Mouse (Mus musculus) left cerebral cortex, postnatal 4 days (tissue): ENCODE measurements around the gene Olfr679. TPM values are rescaled to one million over a fixed set of nuclear protein-coding genes. Genes with fewer than 3 reads are reported as not detected.
A peak's percentile ranks its signal among the peaks of the same experiment; 100 is the strongest.
"Not testable (repeated sequence)": the region's sequence is repeated elsewhere in the genome, so short reads cannot be mapped to it uniquely, and the experiment has no call there.

Source experiments
- DNase-seq: peaks from one replicate; pipeline ENCODE4 v3.0.0-alpha.2; 2022
- intact Hi-C: fragments of 180-260 bp; cut with DNase I; formaldehyde crosslinking; loops from one replicate; pipeline ENCODE4 v1.15.1; 2025
- total RNA-seq, 2 experiments: library from RNA; stranded (reverse); gene quantifications; 2 replicates each; pipeline ENCODE4 v1.2.3; 2021

Olfr679 gene
- not detected for total RNA-seq

DNA sequence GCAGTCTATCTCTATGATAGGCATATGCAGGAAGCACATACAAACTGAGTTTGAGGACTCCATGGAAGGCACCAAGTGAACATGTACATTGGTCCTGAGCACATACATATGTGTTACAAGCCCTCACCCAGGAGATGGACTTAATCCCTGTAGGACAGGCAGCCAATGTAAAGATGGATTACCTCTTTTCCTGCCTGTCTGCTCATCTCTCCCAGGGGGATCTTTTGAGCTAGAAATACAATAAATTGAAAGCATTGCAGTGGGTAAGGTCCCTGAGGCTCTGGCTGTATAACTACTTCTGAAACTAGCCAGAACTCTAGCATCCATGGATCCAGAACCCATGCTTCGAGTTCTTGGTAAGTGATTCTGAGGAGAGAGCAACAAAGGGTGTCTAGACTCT lies at the start of gene Olfr679:
Gene Olfr679 (plus strand): TSS at position 301 of the 400 bp plus-strand sequence.
- DNase-seq: no peak
- intact Hi-C loops: no loop called here

DNA sequence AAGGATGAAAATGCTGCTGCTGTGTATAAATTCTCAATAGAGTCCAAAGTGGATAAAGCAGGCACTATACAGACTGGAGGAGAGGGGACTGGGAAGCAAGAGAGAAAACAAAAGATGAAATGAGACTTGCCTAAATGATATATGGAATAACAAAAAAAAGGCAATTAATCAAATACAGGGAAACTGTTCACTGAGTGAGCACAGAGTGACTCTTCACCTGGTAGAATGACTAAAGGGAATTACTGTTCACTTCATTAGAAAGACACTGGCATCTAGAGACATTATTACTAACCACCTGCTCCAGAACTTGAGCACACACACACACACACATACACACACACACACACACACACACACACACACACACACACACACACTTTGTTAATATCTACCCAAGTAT lies 48.6 kb upstream of the Olfr679 start, which contains the start of gene Olfr676:
Gene Olfr676 (plus strand): TSS at position 301 of the 400 bp plus-strand sequence.
- no peak for DNase-seq
- intact Hi-C loops: no loop called here

- DNase-seq: peak; percentile 1
These were observed 47.2 kb upstream of the Olfr679 start for GRCm38 (mm10) chr7:105033836-105034235.

DNA sequence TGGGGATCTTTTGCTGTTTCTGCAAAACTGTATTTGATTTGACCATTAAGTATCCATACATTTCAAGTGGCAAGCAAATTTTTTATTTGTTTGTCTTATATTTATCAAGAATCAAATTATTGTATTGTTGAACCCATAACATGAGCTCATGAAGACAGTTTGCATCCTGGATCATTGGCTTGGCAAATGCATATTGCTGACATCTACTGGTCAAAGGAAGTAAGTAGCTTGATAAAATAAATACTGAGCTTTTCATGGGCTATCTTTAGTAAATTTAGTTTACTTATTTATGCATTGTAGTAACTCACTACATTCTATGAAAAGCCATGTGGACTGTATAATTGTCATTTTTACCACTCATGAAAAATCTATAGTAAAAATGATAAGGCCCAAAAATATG lies 22.1 kb upstream of the Olfr679 start:
- DNase-seq: no peak
- intact Hi-C loops: no loop called here

More at GRCm38 (mm10) chr7:105033836-105034235, 47.2 kb upstream of the Olfr679 start:
- intact Hi-C loops: not testable (repeated sequence)

- intact Hi-C loops: no loop called here
- no peak for DNase-seq
These were observed 16.8 kb upstream of the Olfr679 start, which contains the start of gene Olfr678 for GRCm38 (mm10) chr7:105064175-105064574. TSS of gene Olfr678 (plus strand) at chr7:105064475.

DNA sequence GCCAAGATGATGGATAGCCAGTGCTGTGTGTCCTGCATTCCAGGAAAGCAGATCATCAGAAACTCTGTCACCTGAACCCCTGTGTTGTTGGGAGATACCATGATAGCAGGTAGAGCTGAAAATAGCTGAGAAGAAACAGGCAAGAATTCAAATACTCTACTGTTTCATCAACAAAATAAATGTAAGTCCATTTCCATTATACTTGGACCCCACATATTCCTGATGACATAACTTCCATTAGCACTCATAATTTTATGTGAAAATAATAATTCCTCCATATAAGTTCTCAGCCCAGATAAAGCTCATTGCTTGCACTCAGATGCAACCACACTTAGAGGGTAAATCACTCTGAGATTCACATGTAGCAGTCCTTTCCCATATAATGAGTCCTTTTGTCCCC lies 11.7 kb downstream of the Olfr679 start, which contains the start of gene Olfr680-ps1:
Gene Olfr680-ps1 (minus strand): TSS at position 101 of the 400 bp plus-strand sequence.
- DNase-seq, intact Hi-C loops: not testable (repeated sequence)

GRCm38 (mm10) chr7:105116536-105116935 lies 35.5 kb downstream of the Olfr679 start, which contains the start of gene Olfr681:
TSS of gene Olfr681 (plus strand) at chr7:105116836.
- no peak for DNase-seq
- intact Hi-C loops: no loop called here

Other genes starting within 250 kb of the Olfr679 start
- gene Usp17lb, start 238.6 kb upstream of the Olfr679 start, total RNA-seq: not detected
- gene Usp17la, start 224.2 kb upstream of the Olfr679 start, total RNA-seq: not detected
- not detected for gene Olfr665, start 203.2 kb upstream of the Olfr679 start, total RNA-seq
- gene Olfr666, start 185.3 kb upstream of the Olfr679 start, total RNA-seq: not detected
- gene Olfr667, start 159.7 kb upstream of the Olfr679 start, total RNA-seq: not detected
- gene Olfr668, start 153.1 kb upstream of the Olfr679 start, total RNA-seq: not detected
- gene Olfr669, start 147.0 kb upstream of the Olfr679 start, total RNA-seq: not detected
- not detected for gene Olfr670, start 118.6 kb upstream of the Olfr679 start, total RNA-seq
- not detected for gene Olfr671, start 102.1 kb upstream of the Olfr679 start, total RNA-seq
- not detected for gene Olfr672, start 79.2 kb upstream of the Olfr679 start, total RNA-seq
- gene Olfr675, start 52.7 kb upstream of the Olfr679 start, total RNA-seq: not detected
- not detected for gene Olfr676, start 48.5 kb upstream of the Olfr679 start, total RNA-seq
- not detected for gene Olfr677, start 29.8 kb upstream of the Olfr679 start, total RNA-seq
- not detected for gene Olfr678, start 16.7 kb upstream of the Olfr679 start, total RNA-seq
- not detected for gene Olfr680-ps1, start 11.6 kb downstream of the Olfr679 start, total RNA-seq
- gene Olfr681, start 35.6 kb downstream of the Olfr679 start, total RNA-seq: not detected
- not detected for gene Olfr683, start 65.8 kb downstream of the Olfr679 start, total RNA-seq
- not detected for gene Olfr684, start 82.4 kb downstream of the Olfr679 start, total RNA-seq
- gene Olfr685, start 104.8 kb downstream of the Olfr679 start, total RNA-seq: not detected
- gene Olfr686, start 126.3 kb downstream of the Olfr679 start, total RNA-seq: not detected
- not detected for gene Olfr688, start 206.9 kb downstream of the Olfr679 start, total RNA-seq
- not detected for gene Olfr689, start 230.0 kb downstream of the Olfr679 start, total RNA-seq